Mouse (Mus musculus) cerebellum, postnatal 14 days (tissue): ENCODE measurements at regions not wholly inside any gene's neighbourhood (a gene's known extent, or its start where the extent isn't known, plus 50 kb on each side); places are given as distances from the start of the nearest gene placed in this dataset.

ENCODE experiments used
- DNase-seq, 2 experiments: peaks; one replicate each; pipeline ENCODE4 v3.0.0; 2021; ENCODE audit warnings: mixed read lengths in 2 of 2

- DNase-seq = peak in 1 of 2 experiments; percentile 29
Measured at GRCm38 (mm10) chr10:66348398-66348797, 747.5 kb upstream of the Jmjd1c start.

- no peak for DNase-seq
Measured at GRCm38 (mm10) chr10:66351036-66351435, 744.9 kb upstream of the Jmjd1c start.

- DNase-seq = no peak
Measured at GRCm38 (mm10) chr10:66354072-66354471, 741.9 kb upstream of the Jmjd1c start.

GRCm38 (mm10) chr10:66354986-66355385 lies 740.9 kb upstream of the Jmjd1c start:
- DNase-seq = peak in 1 of 2 experiments; percentile 26

GRCm38 (mm10) chr10:66357736-66358135 lies 738.2 kb upstream of the Jmjd1c start:
- peak; percentile 98 to 99 for DNase-seq

GRCm38 (mm10) chr10:66370096-66370495 lies 725.8 kb upstream of the Jmjd1c start:
- DNase-seq = peak; percentile 82 to 85

- DNase-seq = no peak
Measured at GRCm38 (mm10) chr10:66371756-66372155, 724.2 kb upstream of the Jmjd1c start.
